Mouse (Mus musculus) midbrain, embryonic 15.5 days (tissue): Measurements from ENCODE around the gene Btnl10. TPM values are rescaled to one million over a fixed set of nuclear protein-coding genes. Genes with fewer than 3 reads are reported as not detected.
A peak's percentile ranks its signal among the peaks of the same experiment; 100 is the strongest.

Source experiments
- ATAC-seq: fragments of 200-750 bp; cut with Nextera tagmentation; replicated peaks from 2 replicates; pipeline ENCODE4 v1.8.0; 2017; ENCODE audit warnings: moderate TSS enrichment
- H3K27ac ChIP-seq: fragments of 300-500 bp; sonication (generic); 2 replicates; pipeline ENCODE4 v1.5.1; 2015; ENCODE audit warnings: mild to moderate bottlenecking, inconsistent platforms
- H3K27me3 ChIP-seq: fragments of 300-500 bp; sonication (generic); replicated peaks from 2 replicates; pipeline ENCODE4 v1.6.1; 2015; ENCODE audit warnings: inconsistent platforms
- H3K36me3 ChIP-seq: fragments of 300-500 bp; sonication (generic); replicated peaks from 2 replicates; pipeline ENCODE4 v1.6.1; 2015; ENCODE audit warnings: inconsistent platforms
- H3K4me1 ChIP-seq: fragments of 300-500 bp; sonication (generic); 2 replicates; pipeline ENCODE4 v1.6.1; 2015; ENCODE audit warnings: inconsistent platforms
- H3K4me2 ChIP-seq: fragments of 300-500 bp; sonication (generic); 2 replicates; pipeline ENCODE4 v1.6.1; 2015; ENCODE audit warnings: inconsistent platforms, mild to moderate bottlenecking, moderate library complexity
- H3K4me3 ChIP-seq: fragments of 300-500 bp; sonication (generic); 2 replicates; pipeline ENCODE4 v1.5.1; 2015; ENCODE audit warnings: mild to moderate bottlenecking, inconsistent platforms
- H3K9ac ChIP-seq: fragments of 300-500 bp; sonication (generic); 2 replicates; pipeline ENCODE4 v1.6.1; 2015; ENCODE audit warnings: mild to moderate bottlenecking, inconsistent platforms
- H3K9me3 ChIP-seq: fragments of 300-500 bp; sonication (generic); 2 replicates; pipeline ENCODE4 v1.6.1; 2016; ENCODE audit warnings: inconsistent platforms
- WGBS: fragments of 180-500 bp; shearing (Covaris S2); methylation state at CpG from one replicate; pipeline ENCODE4 v1.1.7; 2015; ENCODE audit warnings: mixed read lengths; 5-methylcytosine and 5-hydroxymethylcytosine counted together
- polyA plus RNA-seq: library from polyadenylated mRNA; unstranded; fragments of >200 nt; fragmentation: Nextera tagmentation; extraction: Ambion mirVana; gene quantifications from 2 replicates; pipeline ENCODE4 v1.2.1, GENCODE M21; 2015

Btnl10 gene
- polyA plus RNA-seq, 1 experiment from 2014 or later = not detected

- Histone ChIP-seq H3K9me3 (no peaks in the 10 kb centered on the region), H3K4me3 (peak within 1 kb of the TSS; percentile 97), H3K4me1 (peaks cover 58% of the 10 kb centered on the region), H3K27me3 (no peaks in the 10 kb centered on the region), H3K4me2 (peak within 1 kb of the TSS; percentile 58), H3K9ac (peak within 1 kb of the TSS; percentile 87), H3K36me3 (no peaks in the 10 kb centered on the region), H3K27ac (peak within 1 kb of the TSS; percentile 99)
- WGBS = under 1% methylated on average over 49 of the region's 49 CpGs
- peak; percentile 92 for ATAC-seq
Observed at GRCm38 (mm10) chr11:58954420-58955142, 36.9 kb downstream of the Btnl10 start, which contains the start of the genes Hist3h2a and Trim17. Hist3h2a (plus strand) TSS chr11:58954685. Trim17 (plus strand) TSS chr11:58954685.

- under 1% methylated on average over 20 of the region's 20 CpGs for WGBS
Observed at GRCm38 (mm10) chr11:58955143-58955867, 37.6 kb downstream of the Btnl10 start.

DNA sequence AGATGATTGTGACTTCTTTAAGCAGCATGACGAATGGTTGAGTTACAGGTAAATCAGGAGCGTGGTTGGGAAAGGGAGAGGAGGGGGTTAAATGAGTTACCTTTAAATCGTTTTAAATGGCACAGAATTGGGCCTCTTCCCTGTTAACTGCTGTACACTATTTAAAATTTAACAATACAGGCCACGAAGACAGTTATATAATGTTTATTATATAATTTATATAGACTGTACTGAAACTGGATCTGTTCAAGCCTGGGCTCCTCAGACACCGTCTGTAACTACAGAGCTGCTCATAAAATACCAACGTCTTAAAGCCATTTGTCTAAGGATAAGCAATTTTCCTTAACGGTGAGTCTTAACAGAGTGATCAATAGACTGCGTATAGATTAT is 38.2 kb downstream of the Btnl10 start:
- H3K36me3 ChIP-seq = no peaks in the 10 kb centered on the region
- H3K9ac ChIP-seq = peak overlapping the region; percentile 87
- H3K4me3 ChIP-seq = peak overlapping the region; percentile 97
- peaks cover 56% of the 10 kb centered on the region for H3K4me1 ChIP-seq
- peak overlapping the region; percentile 99 for H3K27ac ChIP-seq
- H3K27me3 ChIP-seq = no peaks in the 10 kb centered on the region
- ATAC-seq = no peak
- WGBS = 19% methylated on average over 8 of the region's 8 CpGs
- H3K9me3 ChIP-seq = no peaks in the 10 kb centered on the region
- peak overlapping the region; percentile 58 for H3K4me2 ChIP-seq

More at GRCm38 (mm10) chr11:58955143-58955867, 37.6 kb downstream of the Btnl10 start:
- Histone ChIP-seq H3K4me2 (peak overlapping the region; percentile 58), H3K4me1 (peaks cover 60% of the 10 kb centered on the region), H3K4me3 (peak overlapping the region; percentile 97), H3K27me3 (no peaks in the 10 kb centered on the region), H3K36me3 (no peaks in the 10 kb centered on the region), H3K9ac (peak overlapping the region; percentile 87), H3K27ac (peak overlapping the region; percentile 99), H3K9me3 (no peaks in the 10 kb centered on the region)
- ATAC-seq = no peak; the same call in 1 of the 2 replicates

DNA sequence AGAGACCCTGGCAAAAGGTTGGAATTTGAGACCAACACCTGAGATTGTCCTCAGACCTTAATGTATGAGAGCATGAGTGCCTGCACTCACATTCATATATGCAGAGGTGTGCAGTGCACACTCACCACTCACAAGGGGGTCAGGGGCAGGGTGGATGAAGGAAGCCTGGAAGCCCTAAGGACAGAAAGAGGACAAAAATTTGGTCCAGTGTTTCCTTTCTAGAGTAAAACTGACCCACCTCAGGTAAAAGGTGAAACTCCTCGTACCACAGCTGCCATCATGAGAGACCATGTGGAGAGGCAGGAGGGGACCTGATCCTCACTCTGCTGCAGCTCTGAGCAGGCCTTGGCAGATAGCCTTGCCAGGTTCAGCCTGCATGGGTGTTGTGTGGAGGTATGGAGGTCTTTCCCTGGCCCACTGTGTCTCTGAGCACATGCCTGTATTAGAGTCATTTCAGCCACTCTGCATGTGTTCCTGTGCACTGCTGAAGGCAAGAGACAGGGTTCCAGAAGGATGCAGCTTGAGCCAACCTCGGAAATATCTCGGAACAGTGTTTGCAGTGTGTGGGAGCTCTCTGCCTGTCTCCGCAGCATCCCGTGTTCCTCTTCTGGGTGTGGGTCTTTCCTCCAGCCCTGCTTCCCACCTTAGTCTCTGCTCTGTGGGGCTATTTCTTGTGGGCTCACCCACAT is 39.7 kb downstream of the Btnl10 start:
- peak overlapping the region; percentile 58 for H3K4me2 ChIP-seq
- no peaks in the 10 kb centered on the region for H3K9me3 ChIP-seq
- H3K4me3 ChIP-seq = peak overlapping the region; percentile 97
- H3K27ac ChIP-seq = no peak overlapping the region
- peaks cover 42% of the 10 kb centered on the region for H3K4me1 ChIP-seq
- no peaks in the 10 kb centered on the region for H3K27me3 ChIP-seq
- ATAC-seq = no peak
- 77% methylated on average over 5 of the region's 5 CpGs for WGBS
- H3K9ac ChIP-seq = peak overlapping the region; percentile 87
- H3K36me3 ChIP-seq = no peaks in the 10 kb centered on the region

DNA sequence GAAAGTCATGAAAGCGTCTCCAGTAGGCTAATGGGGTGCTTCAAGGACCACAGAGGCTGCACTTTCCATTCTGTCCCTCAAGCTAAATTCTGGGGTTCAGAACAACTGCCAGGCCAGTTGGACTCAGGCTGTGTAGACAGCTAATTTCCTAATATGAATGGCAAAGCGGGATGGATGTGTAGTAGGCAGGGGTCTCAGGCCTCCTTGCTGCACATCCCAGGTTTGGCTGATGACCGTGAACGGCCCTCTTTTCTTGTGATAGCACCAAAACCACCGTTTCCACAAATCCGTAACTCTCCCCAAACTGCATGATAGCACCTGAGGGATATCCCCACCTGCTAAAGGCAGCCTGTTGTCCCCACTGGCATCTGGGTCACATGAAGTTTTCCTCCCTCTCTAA is 40.8 kb downstream of the Btnl10 start:
- 0 out of 2 replicates have a peak, but pooled peaks cover 4% of the 10 kb centered on the region for H3K27me3 ChIP-seq
- WGBS = 88% methylated on average over 6 of the region's 6 CpGs
- peaks cover 37% of the 10 kb centered on the region for H3K4me1 ChIP-seq
- H3K9me3 ChIP-seq = no peaks in the 10 kb centered on the region
- peak overlapping the region; percentile 58 for H3K4me2 ChIP-seq
- no peak overlapping the region for H3K4me3 ChIP-seq
- H3K9ac ChIP-seq = no peak overlapping the region
- H3K36me3 ChIP-seq = no peaks in the 10 kb centered on the region
- no peak overlapping the region for H3K27ac ChIP-seq
- ATAC-seq = no peak

DNA sequence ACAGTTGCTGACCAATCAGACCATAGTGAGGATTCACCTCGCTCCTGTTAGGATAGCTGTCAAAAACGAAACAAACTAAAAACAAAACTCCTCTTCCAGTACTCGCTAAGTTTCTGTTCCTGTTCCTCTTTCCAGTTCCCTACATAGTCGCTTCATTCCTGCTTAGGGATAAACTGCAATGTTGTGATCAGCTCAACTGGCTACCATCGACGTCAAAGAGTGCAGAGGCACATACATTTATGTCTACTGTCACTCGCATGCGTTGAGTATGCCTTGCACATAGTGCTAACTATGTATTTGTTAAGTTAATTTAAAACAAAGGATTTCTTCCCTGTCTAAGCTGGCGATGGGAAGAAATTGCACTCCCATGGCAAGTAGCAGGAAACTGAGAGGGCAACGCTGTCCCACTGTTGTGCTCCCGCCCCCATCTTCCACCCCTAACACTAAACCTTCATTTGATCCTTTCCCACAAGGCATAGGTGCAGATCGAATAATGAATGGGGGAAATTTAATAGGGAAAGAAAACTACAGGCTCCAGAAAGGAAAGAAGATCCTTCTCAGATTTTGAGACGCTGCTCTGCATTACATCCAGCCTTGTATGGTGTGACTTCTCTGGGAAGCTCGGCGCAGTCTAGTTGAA is 41.6 kb downstream of the Btnl10 start:
- H3K27me3 ChIP-seq = 0 out of 2 replicates have a peak, but pooled peaks cover 4% of the 10 kb centered on the region
- no peaks in the 10 kb centered on the region for H3K9me3 ChIP-seq
- H3K4me2 ChIP-seq = peak overlapping the region; percentile 75
- peak overlapping the region; percentile 52 for H3K4me3 ChIP-seq
- H3K27ac ChIP-seq = peak overlapping the region; percentile 80
- ATAC-seq = no peak
- WGBS = 37% methylated on average over 15 of the region's 15 CpGs
- peaks cover 39% of the 10 kb centered on the region for H3K4me1 ChIP-seq
- H3K9ac ChIP-seq = peak overlapping the region; percentile 38
- no peaks in the 10 kb centered on the region for H3K36me3 ChIP-seq

DNA sequence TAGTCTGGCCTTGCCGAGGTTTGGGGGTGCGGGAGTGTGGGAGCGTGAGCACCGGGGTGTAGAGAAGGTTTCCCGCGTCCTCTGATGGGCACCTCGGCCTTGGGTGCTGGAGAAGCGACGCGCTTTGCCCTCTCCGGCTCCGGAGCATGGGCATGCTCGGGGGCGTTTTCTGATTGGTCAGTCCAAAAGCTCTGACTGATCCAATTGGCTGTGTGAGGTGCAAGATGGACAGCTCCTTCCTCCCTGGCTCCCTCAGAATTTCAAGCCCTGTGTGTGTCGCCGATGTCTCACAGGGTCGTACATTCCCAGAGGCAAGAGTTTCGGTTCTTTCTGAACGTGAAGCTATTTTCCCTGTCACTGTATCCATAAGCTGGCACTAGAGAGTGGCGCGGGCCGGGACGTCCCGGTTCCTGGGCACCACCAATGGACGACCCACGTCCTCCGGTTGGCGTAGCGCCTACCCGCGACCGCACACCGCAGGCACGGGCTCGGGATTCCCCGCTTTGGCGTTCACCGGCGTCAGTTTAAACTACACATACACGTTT is 42.3 kb downstream of the Btnl10 start:
- H3K4me2 ChIP-seq = peak overlapping the region; percentile 75
- WGBS = 5% methylated on average over 40 of the region's 40 CpGs

DNA sequence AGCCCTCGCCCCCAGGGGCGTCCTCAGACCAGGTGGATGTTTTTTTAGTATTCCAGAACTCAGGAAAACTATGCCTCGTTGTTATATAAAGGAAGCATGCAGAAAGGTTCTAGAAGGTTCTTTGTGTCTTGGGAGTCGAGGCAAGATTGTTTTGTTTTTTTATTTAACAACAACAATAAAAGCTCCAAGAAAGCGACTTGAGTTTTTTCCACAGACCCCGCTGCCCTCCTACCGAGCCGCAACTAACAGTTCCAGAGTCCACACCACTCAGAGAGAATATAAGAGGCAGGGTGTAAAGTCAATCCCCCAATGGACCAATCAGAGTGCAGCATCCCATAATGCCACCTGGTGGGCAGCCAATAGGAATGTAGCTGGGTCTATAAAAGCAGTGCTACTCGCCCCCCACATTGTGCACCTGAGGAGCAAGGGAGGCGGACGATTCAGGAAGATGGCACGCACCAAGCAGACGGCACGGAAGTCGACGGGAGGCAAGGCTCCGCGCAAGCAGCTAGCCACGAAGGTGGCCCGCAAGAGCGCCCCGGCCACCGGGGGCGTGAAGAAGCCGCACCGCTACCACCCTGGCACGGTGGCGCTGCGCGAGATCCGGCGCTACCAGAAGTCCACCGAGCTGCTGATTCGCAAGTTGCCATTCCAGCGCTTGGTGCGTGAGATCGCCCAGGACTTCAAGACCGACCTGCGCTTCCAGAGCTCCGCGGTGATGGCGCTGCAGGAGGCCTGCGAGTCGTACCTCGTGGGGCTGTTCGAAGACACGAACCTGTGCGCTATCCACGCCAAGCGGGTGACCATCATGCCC is 43.9 kb downstream of the Btnl10 start:
- Histone ChIP-seq H3K27ac (no peak overlapping the region), H3K4me3 (no peak overlapping the region), H3K4me1 (peaks cover 35% of the 10 kb centered on the region), H3K4me2 (no peak overlapping the region), H3K27me3 (0 out of 2 replicates have a peak, but pooled peaks cover 4% of the 10 kb centered on the region), H3K36me3 (no peaks in the 10 kb centered on the region), H3K9ac (no peak overlapping the region), H3K9me3 (no peaks in the 10 kb centered on the region)
- 69% methylated on average over 50 of the region's 50 CpGs for WGBS
- no peak for ATAC-seq

More for the DNA sequence above, 42.3 kb downstream of the Btnl10 start:
- Histone ChIP-seq H3K9ac (peak overlapping the region; percentile 60), H3K9me3 (no peaks in the 10 kb centered on the region), H3K4me1 (peaks cover 39% of the 10 kb centered on the region), H3K27me3 (0 out of 2 replicates have a peak, but pooled peaks cover 4% of the 10 kb centered on the region), H3K4me3 (peak overlapping the region; percentile 52), H3K27ac (peak overlapping the region; percentile 80), H3K36me3 (no peaks in the 10 kb centered on the region)
- ATAC-seq = peak; percentile 87

DNA sequence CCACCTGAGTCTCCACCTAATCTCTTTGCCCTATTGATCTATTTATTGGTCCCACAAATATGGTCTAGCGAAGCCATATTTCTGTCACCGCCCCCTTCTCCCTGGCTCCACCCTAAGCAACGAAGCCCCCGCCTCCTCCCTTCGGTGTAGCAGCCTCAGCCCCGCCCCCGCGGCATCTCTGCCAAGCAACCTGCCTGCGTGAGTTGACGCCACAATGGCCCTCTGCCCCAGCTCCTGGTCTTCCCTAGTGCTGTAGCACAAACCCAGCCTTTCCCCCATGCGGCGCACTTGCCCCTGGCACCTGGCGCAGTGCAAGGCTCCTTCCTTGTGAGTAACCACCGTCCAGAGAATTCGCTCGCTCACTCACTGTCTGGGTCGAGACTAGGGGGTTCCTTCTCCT is 45.8 kb downstream of the Btnl10 start:
- no peak overlapping the region for H3K4me3 ChIP-seq
- 0 out of 2 replicates have a peak, but pooled peaks cover 4% of the 10 kb centered on the region for H3K27me3 ChIP-seq
- peaks cover 15% of the 10 kb centered on the region for H3K4me1 ChIP-seq
- WGBS = 36% methylated on average over 17 of the region's 17 CpGs
- no peaks in the 10 kb centered on the region for H3K36me3 ChIP-seq
- no peaks in the 10 kb centered on the region for H3K9me3 ChIP-seq
- H3K4me2 ChIP-seq = no peak overlapping the region
- no peak for ATAC-seq
- no peak overlapping the region for H3K9ac ChIP-seq
- no peak overlapping the region for H3K27ac ChIP-seq

DNA sequence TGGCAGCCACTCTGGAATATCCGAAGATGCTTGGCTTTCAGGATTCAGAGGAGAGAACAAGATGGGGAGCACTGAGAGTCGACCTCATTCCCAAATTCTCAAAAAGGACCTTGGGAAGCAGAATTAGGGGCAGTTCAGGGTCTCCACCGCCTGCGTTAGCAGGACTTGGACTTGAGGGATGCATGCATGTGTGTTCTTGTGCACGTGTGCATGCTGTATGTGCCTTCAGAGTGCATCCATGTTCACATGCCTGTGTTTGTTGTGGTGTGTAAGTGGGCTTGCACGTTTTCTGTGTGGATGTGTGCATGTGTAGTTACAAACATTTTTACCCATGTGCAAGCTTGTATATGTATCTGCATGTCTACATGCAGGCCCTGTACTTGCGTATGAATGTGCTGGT is 46.5 kb downstream of the Btnl10 start:
- ATAC-seq = no peak
- H3K36me3 ChIP-seq = no peaks in the 10 kb centered on the region
- 82% methylated on average over 7 of the region's 7 CpGs for WGBS

More for the DNA sequence above, 46.5 kb downstream of the Btnl10 start:
- Histone ChIP-seq H3K9ac (no peak overlapping the region), H3K4me3 (no peak overlapping the region), H3K4me1 (peaks cover 10% of the 10 kb centered on the region), H3K4me2 (no peak overlapping the region), H3K9me3 (no peaks in the 10 kb centered on the region), H3K27ac (no peak overlapping the region), H3K27me3 (0 out of 2 replicates have a peak, but pooled peaks cover 4% of the 10 kb centered on the region)
